19 mouse cellular contexts compared by ENCODE assay signal in the genomic region with DNA sequence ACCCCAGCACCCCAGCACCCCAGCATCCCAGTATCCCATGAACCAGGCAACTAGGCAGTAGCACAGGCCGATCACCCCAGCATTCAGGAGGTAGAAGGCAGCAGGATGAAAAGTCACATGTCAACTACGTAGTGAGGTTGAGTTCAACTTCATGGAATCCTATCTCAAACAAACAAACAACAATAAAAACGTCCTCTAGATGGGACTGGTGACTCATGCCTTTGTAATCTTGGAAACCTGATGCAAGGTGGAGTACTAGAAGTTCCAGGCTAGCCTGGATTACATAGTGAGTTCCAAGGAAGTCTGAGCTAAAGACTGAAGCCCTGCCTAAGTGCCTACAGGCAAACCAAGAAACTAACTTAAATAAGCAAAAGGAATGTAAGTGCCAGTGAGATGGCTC. TPM values are rescaled to one million over a fixed set of nuclear protein-coding genes. Genes with fewer than 3 reads are reported as not detected.
"Had no signal": no experiment of that assay in that cellular context is flagged by ENCODE, and none has a peak within 500 bp of the region (broad histone marks: within the 10 kb centered on the region; RNA-seq: fewer than 3 reads in every experiment).

No protein-coding gene starts in this region.

- DNase-seq: kidney, adult 11 months; kidney, adult 8-10 months; kidney, postnatal 10 days; kidney, postnatal 36 days; liver, postnatal 0 days; lung, embryonic 14.5 days; right cerebral cortex, postnatal 25 days; thymus, adult 2 months; thymus, postnatal 14 days; thymus, postnatal 4 days had no signal

- H3K27ac ChIP-seq: kidney, embryonic 15.5 days; limb, embryonic 10.5 days; limb, embryonic 13.5 days; liver, embryonic 14.5 days; macrophage; midbrain, embryonic 13.5 days had no signal

- H3K36me3 ChIP-seq: kidney, embryonic 15.5 days; limb, embryonic 10.5 days; limb, embryonic 13.5 days; midbrain, embryonic 13.5 days had no signal

- H3K4me1 ChIP-seq: limb, embryonic 13.5 days; midbrain, embryonic 13.5 days had no signal

- H3K4me3 ChIP-seq: kidney, embryonic 15.5 days; limb, embryonic 10.5 days; limb, embryonic 13.5 days; midbrain, embryonic 13.5 days had no signal

- ATAC-seq: liver, postnatal 0 days; lung, postnatal 0 days; midbrain, embryonic 13.5 days had no signal

- H3K27me3 ChIP-seq: kidney, embryonic 15.5 days; limb, embryonic 13.5 days; midbrain, embryonic 13.5 days had no signal

- H3K9me3 ChIP-seq: limb, embryonic 10.5 days; midbrain, embryonic 13.5 days had no signal

- H3K9ac ChIP-seq: kidney, embryonic 15.5 days; limb, embryonic 13.5 days; liver, embryonic 14.5 days; liver, postnatal 0 days; lung, embryonic 14.5 days; midbrain, embryonic 13.5 days had no signal

- H3K4me2 ChIP-seq: kidney, embryonic 15.5 days; limb, embryonic 13.5 days; liver, embryonic 11.5 days; lung, embryonic 14.5 days; midbrain, embryonic 13.5 days had no signal

RNA-seq across cellular contexts. Expression of gene Cidec, which starts 4.7 kb away (rescaled TPM):
- polyA plus RNA-seq: kidney, embryonic 15.5 days; limb, embryonic 10.5 days; limb, embryonic 13.5 days; liver, embryonic 11.5 days; lung, embryonic 14.5 days; macrophage; midbrain, embryonic 13.5 days; neural tube, embryonic 14.5 days had no signal

RNA-seq across cellular contexts. Expression of gene Il17re, which starts 27.4 kb away (rescaled TPM):
- polyA plus RNA-seq: macrophage had no signal

RNA-seq across cellular contexts. Expression of gene Il17rc, which starts 40.4 kb away (rescaled TPM):
- polyA plus RNA-seq: macrophage had no signal
